Mouse (Mus musculus) small intestine, adult 2 months (tissue): Measurements from ENCODE around the gene Magix.

Experiments
- CTCF ChIP-seq: fragments of 200-500 bp; IDR thresholded peaks from 2 replicates; pipeline ENCODE4 v1.5.1; 2012; ENCODE audit warnings: low read depth, mild to moderate bottlenecking, control low read depth, inconsistent platforms, low read length, moderate library complexity, mixed read lengths; ENCODE audit not compliant: insufficient replicate concordance, insufficient read length; ENCODE audit errors: extremely low read depth
- POLR2A ChIP-seq: fragments of 200-500 bp; IDR thresholded peaks from 2 replicates; pipeline ENCODE4 v1.6.1; 2012; ENCODE audit warnings: low read depth, mild to moderate bottlenecking, control low read depth, inconsistent platforms, low read length, moderate library complexity

DNA sequence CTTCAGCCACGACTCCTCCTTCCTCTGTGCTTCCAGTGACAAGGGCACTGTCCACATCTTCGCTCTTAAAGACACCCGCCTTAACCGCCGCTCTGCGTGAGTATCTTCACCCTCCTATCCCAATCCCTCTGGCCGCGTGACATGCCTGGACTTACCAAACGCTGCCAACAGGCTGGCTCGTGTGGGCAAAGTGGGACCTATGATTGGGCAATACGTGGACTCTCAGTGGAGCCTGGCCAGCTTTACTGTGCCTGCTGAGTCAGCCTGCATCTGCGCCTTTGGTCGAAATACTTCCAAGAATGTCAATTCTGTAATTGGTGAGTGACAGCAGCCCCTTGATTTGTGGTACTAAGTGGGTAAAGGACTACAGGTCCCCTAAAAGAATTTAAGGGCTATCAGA lies 46.1 kb upstream of the Magix start:
- TF ChIP-seq POLR2A (no peak), CTCF (no peak)
